Mouse (Mus musculus): ENCODE data around the gene Neto2. TPM values are rescaled to one million over a fixed set of nuclear protein-coding genes. Genes with fewer than 3 reads are reported as not detected.

The Neto2 gene
- total RNA-seq (2012; rRNA removed) (not detected in 2 replicates), total RNA-seq (2014; rRNA removed) (not detected in 2 replicates), polyA plus RNA-seq (2012; ENCODE audit: insufficient read length, low read depth) (0.10 TPM in 1 of 2 replicates, not detected in the other)

DNA sequence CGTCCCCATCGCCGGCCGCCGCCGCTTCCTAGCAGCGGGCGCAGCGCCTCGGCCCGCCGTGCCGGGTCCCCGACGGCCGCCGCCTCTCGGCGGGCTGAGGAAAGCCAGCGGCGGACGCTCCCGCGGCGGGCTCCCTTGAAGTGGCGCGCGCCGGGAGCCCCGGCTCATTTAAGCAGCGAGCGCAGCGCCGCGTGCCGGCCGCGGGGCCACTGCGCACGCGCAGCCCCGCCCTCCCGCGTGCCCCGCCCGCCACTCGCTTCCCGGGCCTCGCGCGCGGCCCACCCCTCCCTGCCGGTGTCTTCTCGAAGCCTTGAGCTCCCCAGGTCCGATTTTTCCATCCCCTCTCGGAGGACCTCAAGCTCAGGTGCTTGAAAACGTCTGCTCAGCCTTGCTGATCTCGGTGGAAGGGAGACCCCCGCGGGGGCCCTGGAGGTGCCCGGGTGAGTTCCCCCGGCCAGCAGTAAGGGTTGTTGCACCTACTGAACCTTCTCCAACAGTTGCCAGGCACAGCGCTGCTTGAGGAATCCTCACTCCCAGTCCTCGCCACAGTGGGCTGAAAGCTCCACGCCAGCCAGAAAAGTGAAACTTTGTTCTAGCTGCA is at the start of gene Neto2:
Gene Neto2, minus strand, starts transcription at position 174 of the 601 bp plus-strand sequence.
- H3K4me1 ChIP-seq (ENCODE audit: control insufficient read depth in 1 of 2, insufficient read depth in 2 of 2): no peaks in the 10 kb centered on the region
- no peak within 1 kb of the TSS for H3K9ac ChIP-seq (ENCODE audit: insufficient read depth, low read depth)
- H3K27ac ChIP-seq (ENCODE audit: insufficient read depth, low read depth): no peak within 1 kb of the TSS
- H3K27me3 ChIP-seq (replicated peaks): no peaks in the 10 kb centered on the region
- in situ Hi-C loops (cut with MboI; ENCODE audit: low pct_ligation_motif_present, low pct_unique_long_range_greater_than_20kb, low sequenced_read_pairs) (no loop called here), dilution Hi-C loops (cut with MboI; ENCODE audit: extremely low pct_ligation_motif_present, extremely low pct_unique_long_range_greater_than_20kb, low sequenced_read_pairs) (no loop called here)
- no peak for DNase-seq (ENCODE audit: extremely low read depth)
- peaks cover 6% of the 10 kb centered on the region for H3K9me3 ChIP-seq (replicated peaks; ENCODE audit: low read length)
- no peaks in the 10 kb centered on the region for H3K36me3 ChIP-seq (replicated peaks in 1 of 2; ENCODE audit: control insufficient read depth in 1 of 2, insufficient read depth in 1 of 2, low read length in 1 of 2)
- H3K79me2 ChIP-seq (replicated peaks; ENCODE audit: control insufficient read depth, extremely low read depth, insufficient read depth, poor library complexity, severe bottlenecking): no peaks in the 10 kb centered on the region
- H3K4me3 ChIP-seq (replicated peaks in 1 of 3; ENCODE audit: low read depth in 2 of 3, low read length in 2 of 3, poor library complexity in 1 of 3): no peak within 1 kb of the TSS
- TF ChIP-seq GABPA (IDR thresholded peaks at IDR 0.05; ENCODE audit: insufficient replicate concordance, low read depth, low read length) (no peak), HCFC1 (IDR thresholded peaks at IDR 0.05; ENCODE audit: low read depth, low read length) (no peak), RAD21 (IDR thresholded peaks at IDR 0.05; ENCODE audit: low read depth, low read length) (no peak), CTCF (conservative IDR thresholded peaks at IDR 0.05 in 1 of 2, IDR thresholded peaks at IDR 0.05 in 1 of 2; ENCODE audit: low read depth in 2 of 2, low read length in 2 of 2) (no peak), ZC3H11A (IDR thresholded peaks at IDR 0.05; ENCODE audit: low read depth, low read length) (no peak), JUND (conservative IDR thresholded peaks at IDR 0.05; ENCODE audit: low read depth, low read length) (no peak), MAX (IDR thresholded peaks at IDR 0.05; ENCODE audit: low read length) (no peak), MEF2A (IDR thresholded peaks at IDR 0.05; ENCODE audit: borderline replicate concordance, low read depth, low read length) (no peak), POLR2A (IDR thresholded peaks at IDR 0.05; ENCODE audit: low read depth, low read length) (no peak), USF1 (IDR thresholded peaks at IDR 0.05; ENCODE audit: low read depth, low read length) (no peak)
- H3K4me2 ChIP-seq (ENCODE audit: insufficient read depth, low read depth, poor library complexity, severe bottlenecking): no peak within 1 kb of the TSS

DNA sequence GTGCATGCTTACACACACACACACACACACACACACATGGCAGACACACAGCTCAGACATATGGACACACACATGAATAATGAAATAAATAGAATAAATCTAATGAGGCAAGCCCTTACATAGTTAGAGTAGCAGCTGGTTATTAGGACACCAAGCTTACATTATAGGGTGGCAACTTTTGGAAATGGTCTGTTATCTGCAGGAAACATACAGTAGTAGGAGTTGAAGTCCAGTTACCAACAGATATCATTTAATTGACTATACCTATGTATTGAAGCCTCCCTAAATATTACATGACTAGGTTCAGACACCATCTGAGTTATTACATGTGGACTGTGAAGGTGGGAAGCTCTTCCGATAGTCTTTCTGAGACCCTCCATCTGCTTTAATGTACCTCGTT is 44.3 kb upstream of the Neto2 start:
- Histone ChIP-seq H3K4me1 (ENCODE audit: control insufficient read depth in 1 of 2, insufficient read depth in 2 of 2) (no peaks in the 10 kb centered on the region), H3K79me2 (replicated peaks; ENCODE audit: control insufficient read depth, extremely low read depth, insufficient read depth, poor library complexity, severe bottlenecking) (no peaks in the 10 kb centered on the region), H3K36me3 (replicated peaks in 1 of 2; ENCODE audit: control insufficient read depth in 1 of 2, insufficient read depth in 1 of 2, low read length in 1 of 2) (peaks cover 4 to 15% of the 10 kb centered on the region in 2 experiments), H3K9me3 (replicated peaks; ENCODE audit: low read length) (no peaks in the 10 kb centered on the region), H3K9ac (ENCODE audit: insufficient read depth, low read depth) (no peak overlapping the region), H3K4me3 (replicated peaks in 1 of 3; ENCODE audit: low read depth in 2 of 3, low read length in 2 of 3, poor library complexity in 1 of 3) (no peak overlapping the region), H3K4me2 (ENCODE audit: insufficient read depth, low read depth, poor library complexity, severe bottlenecking) (no peak overlapping the region), H3K27me3 (replicated peaks) (no peaks in the 10 kb centered on the region), H3K27ac (ENCODE audit: insufficient read depth, low read depth) (no peak overlapping the region)
- in situ Hi-C loops (cut with MboI; ENCODE audit: low pct_ligation_motif_present, low pct_unique_long_range_greater_than_20kb, low sequenced_read_pairs) (no loop called here), dilution Hi-C loops (cut with MboI; ENCODE audit: extremely low pct_ligation_motif_present, extremely low pct_unique_long_range_greater_than_20kb, low sequenced_read_pairs) (no loop called here)
- no peak for TF ChIP-seq POLR2A (IDR thresholded peaks at IDR 0.05; ENCODE audit: low read depth, low read length)
- TF ChIP-seq ZKSCAN1 (IDR thresholded peaks at IDR 0.05; ENCODE audit: borderline replicate concordance, low read depth, low read length): no peak
- no peak for TF ChIP-seq E2F4 (IDR thresholded peaks at IDR 0.05; ENCODE audit: insufficient replicate concordance, low read depth, low read length)
- no peak for TF ChIP-seq USF1 (IDR thresholded peaks at IDR 0.05; ENCODE audit: low read depth, low read length)
- TF ChIP-seq RCOR1 (conservative IDR thresholded peaks at IDR 0.05; ENCODE audit: low read depth, low read length): no peak
- no peak for TF ChIP-seq MYC (IDR thresholded peaks at IDR 0.05; ENCODE audit: low read depth, low read length)
- no peak for TF ChIP-seq ELF1 (IDR thresholded peaks at IDR 0.05; ENCODE audit: low read depth, low read length)
- TF ChIP-seq POLR2AphosphoS2 (IDR thresholded peaks at IDR 0.05; ENCODE audit: low read depth, low read length): no peak
- no peak for TF ChIP-seq GABPA (IDR thresholded peaks at IDR 0.05; ENCODE audit: insufficient replicate concordance, low read depth, low read length)
- TF ChIP-seq ZC3H11A (IDR thresholded peaks at IDR 0.05; ENCODE audit: low read depth, low read length): no peak
- no peak for TF ChIP-seq NELFE (IDR thresholded peaks at IDR 0.05; ENCODE audit: low read depth, low read length)
- no peak for TF ChIP-seq MEF2A (IDR thresholded peaks at IDR 0.05; ENCODE audit: borderline replicate concordance, low read depth, low read length)
- no peak for TF ChIP-seq CHD1 (IDR thresholded peaks at IDR 0.05; ENCODE audit: low read depth, low read length)
- TF ChIP-seq CTCF (conservative IDR thresholded peaks at IDR 0.05 in 1 of 2, IDR thresholded peaks at IDR 0.05 in 1 of 2; ENCODE audit: low read depth in 2 of 2, low read length in 2 of 2): no peak
- no peak for TF ChIP-seq SIN3A (IDR thresholded peaks at IDR 0.05; ENCODE audit: low read length)
- TF ChIP-seq USF2 (conservative IDR thresholded peaks at IDR 0.05; ENCODE audit: low read depth, low read length): no peak
- TF ChIP-seq ZMIZ1 (IDR thresholded peaks at IDR 0.05; ENCODE audit: low read depth, low read length): no peak
- no peak for DNase-seq (ENCODE audit: extremely low read depth)

Data from CH12.LX (cell line).